Mouse (Mus musculus): Measurements from ENCODE around the gene Gm21992. TPM values are rescaled to one million over a fixed set of nuclear protein-coding genes. Genes with fewer than 3 reads are reported as not detected.
A peak's percentile ranks its signal among the peaks of the same experiment; 100 is the strongest.

Gm21992 gene
- polyA plus RNA-seq, 2 experiments = 9.5 to 10.7 TPM

DNA sequence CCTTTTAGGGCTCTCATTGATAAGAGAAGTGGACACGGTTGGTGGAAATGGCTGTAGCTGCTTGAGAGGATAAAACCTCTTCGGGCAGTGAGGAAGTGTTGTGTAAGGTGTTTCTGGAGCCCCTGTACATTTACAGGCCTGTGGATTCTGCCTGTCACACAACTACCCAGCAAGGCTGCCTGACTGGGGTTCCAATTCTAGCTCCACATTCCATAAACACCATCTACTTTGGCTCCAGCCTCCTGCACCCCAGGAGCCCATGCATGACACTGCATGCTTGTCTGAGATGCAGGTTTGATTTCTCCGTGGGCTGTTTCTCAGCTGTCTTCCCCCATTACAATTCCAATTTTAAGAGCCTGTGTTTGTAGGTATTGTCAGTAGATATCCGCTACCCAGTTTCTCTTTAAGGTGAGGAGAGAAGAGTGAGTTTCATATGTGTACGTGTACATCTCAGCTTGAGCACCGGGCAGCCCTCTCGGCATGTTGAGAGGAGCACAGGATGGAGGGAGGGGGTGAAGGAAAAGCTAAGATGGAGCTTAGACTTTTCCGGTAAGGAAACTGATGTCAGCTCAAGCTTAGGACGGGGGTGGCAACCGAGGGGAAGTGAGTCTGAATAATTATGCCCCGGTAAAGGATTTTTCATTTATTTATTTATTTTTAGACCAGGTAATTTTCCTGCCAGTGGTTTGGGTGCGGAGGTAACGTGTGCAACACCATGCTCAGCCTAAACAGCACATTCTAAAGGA is 98.5 kb downstream of the Gm21992 start:
- Histone ChIP-seq H3K4me2 (ENCODE audit: low read depth) (no peak overlapping the region), H3K9me3 (ENCODE audit: control insufficient read depth, low read length) (no peaks in the 10 kb centered on the region), H3K4me1 (replicated peaks; ENCODE audit: control insufficient read depth in 2 of 2, insufficient read depth in 2 of 2, low read length in 1 of 2) (no peaks in the 10 kb centered on the region), H3K36me3 (replicated peaks; ENCODE audit: control insufficient read depth, insufficient read depth, low read depth) (no peaks in the 10 kb centered on the region), H3K4me3 (ENCODE audit: insufficient read depth in 1 of 2, low read depth in 2 of 2, low read length in 2 of 2) (no peak overlapping the region), H3K27ac (no peak overlapping the region), H3K27me3 (ENCODE audit: control insufficient read depth, insufficient read depth, low read length) (peaks cover 51% of the 10 kb centered on the region), H3K9ac (replicated peaks) (no peak overlapping the region)
- WGBS (ENCODE audit: insufficient replicate concordance) = 26% methylated on average over 13 of the region's 13 CpGs
- TF ChIP-seq EP300 (IDR thresholded peaks at IDR 0.05; ENCODE audit: low read depth) (no peak), CTCF (IDR thresholded peaks at IDR 0.05; ENCODE audit: low read depth) (no peak)
- no peak for DNase-seq (ENCODE audit: low read depth in 3 of 3, low spot score in 3 of 3)
- no peak for ATAC-seq (ENCODE audit: insufficient read depth)

DNA sequence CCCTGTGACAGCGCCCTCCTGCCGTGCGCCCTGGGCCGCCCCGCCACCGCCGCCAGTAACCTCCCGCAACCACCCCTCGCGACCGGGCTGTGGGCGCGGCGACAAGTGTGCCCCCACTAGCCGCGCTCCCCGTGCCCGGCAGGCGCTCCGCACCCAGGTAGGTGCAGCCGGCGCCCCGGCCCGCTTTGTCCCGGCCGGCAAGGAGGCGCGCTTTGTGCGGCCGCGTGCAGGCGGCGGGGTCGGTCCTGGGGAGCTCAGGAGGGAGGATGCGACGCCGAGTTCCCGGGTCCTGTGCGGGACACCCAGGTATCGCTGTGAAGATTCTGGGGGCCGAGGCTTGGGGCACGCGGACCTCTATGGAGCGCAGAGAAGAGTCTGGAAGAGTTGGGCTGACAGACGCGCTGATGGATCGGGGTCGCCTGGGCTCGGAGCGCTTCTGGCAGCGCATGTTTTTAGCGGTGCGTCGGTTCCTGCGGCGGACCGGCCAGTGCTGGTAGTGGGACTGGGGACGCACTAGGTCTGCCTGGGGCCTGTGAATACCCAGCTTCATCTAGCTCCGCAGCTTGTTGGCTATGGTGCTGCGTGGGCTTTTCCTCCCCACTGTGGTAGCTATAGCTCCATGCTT is 99.1 kb downstream of the Gm21992 start:
- DNase-seq (ENCODE audit: low read depth in 3 of 3, low spot score in 3 of 3) = no peak
- 1% methylated on average over 59 of the region's 60 CpGs for WGBS (ENCODE audit: insufficient replicate concordance)

DNA sequence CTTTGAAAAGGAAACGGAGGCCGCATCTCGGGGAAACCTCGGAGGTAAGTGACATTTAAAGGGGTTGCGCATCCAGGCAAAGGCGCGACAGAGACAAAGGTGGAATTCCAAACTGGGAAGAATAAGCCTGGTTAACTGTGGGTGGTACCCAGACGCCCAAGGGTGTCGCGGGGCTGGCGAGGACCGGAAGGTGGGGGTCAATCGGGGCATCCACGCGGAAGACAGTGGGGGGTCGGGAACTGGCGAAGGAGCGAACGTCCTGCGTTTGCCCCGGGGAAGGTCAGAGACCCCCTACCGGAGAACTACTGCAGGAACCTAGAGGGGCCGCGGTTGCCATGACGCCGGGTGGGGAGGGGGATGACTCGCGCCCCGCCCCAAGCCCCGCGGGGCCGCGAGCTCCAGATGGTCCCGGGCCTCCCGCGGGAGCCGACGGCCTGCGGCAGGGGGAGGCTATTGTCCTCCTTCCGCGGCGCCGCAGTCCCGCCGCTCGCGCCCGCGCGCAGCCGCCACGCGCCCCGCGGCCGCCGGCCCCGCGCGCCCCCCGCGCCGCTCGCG is 99.7 kb downstream of the Gm21992 start:
- DNase-seq (ENCODE audit: low read depth in 3 of 3, low spot score in 3 of 3) (no peak), ATAC-seq (ENCODE audit: insufficient read depth) (no peak)
- H3K4me3 ChIP-seq (ENCODE audit: insufficient read depth in 1 of 2, low read depth in 2 of 2, low read length in 2 of 2) = peak overlapping the region in 1 of 2 experiments; percentile 30; a peak in 2 of 4 replicates
- no peaks in the 10 kb centered on the region for H3K4me1 ChIP-seq (replicated peaks; ENCODE audit: control insufficient read depth in 2 of 2, insufficient read depth in 2 of 2, low read length in 1 of 2)
- 2% methylated on average over 57 of the region's 65 CpGs for WGBS (ENCODE audit: insufficient replicate concordance)
- H3K9me3 ChIP-seq (ENCODE audit: control insufficient read depth, low read length) = no peaks in the 10 kb centered on the region
- no peak overlapping the region for H3K27ac ChIP-seq
- peaks cover 51% of the 10 kb centered on the region for H3K27me3 ChIP-seq (ENCODE audit: control insufficient read depth, insufficient read depth, low read length)
- TF ChIP-seq EP300 (IDR thresholded peaks at IDR 0.05; ENCODE audit: low read depth) (no peak), CTCF (IDR thresholded peaks at IDR 0.05; ENCODE audit: low read depth) (no peak)
- H3K9ac ChIP-seq (replicated peaks) = no peak overlapping the region
- H3K4me2 ChIP-seq (ENCODE audit: low read depth) = peak overlapping the region; percentile 54
- H3K36me3 ChIP-seq (replicated peaks; ENCODE audit: control insufficient read depth, insufficient read depth, low read depth) = no peaks in the 10 kb centered on the region

More for the DNA sequence above, 99.1 kb downstream of the Gm21992 start:
- H3K4me3 ChIP-seq (ENCODE audit: insufficient read depth in 1 of 2, low read depth in 2 of 2, low read length in 2 of 2) = peak overlapping the region in 1 of 2 experiments; percentile 30; a peak in 3 of 4 replicates
- H3K9ac ChIP-seq (replicated peaks) = no peak overlapping the region
- no peaks in the 10 kb centered on the region for H3K4me1 ChIP-seq (replicated peaks; ENCODE audit: control insufficient read depth in 2 of 2, insufficient read depth in 2 of 2, low read length in 1 of 2)
- no peak overlapping the region for H3K27ac ChIP-seq
- H3K9me3 ChIP-seq (ENCODE audit: control insufficient read depth, low read length) = no peaks in the 10 kb centered on the region
- H3K27me3 ChIP-seq (ENCODE audit: control insufficient read depth, insufficient read depth, low read length) = peaks cover 51% of the 10 kb centered on the region
- H3K36me3 ChIP-seq (replicated peaks; ENCODE audit: control insufficient read depth, insufficient read depth, low read depth) = no peaks in the 10 kb centered on the region
- ATAC-seq (ENCODE audit: insufficient read depth) = no peak
- peak overlapping the region; percentile 54 for H3K4me2 ChIP-seq (ENCODE audit: low read depth)
- TF ChIP-seq EP300 (IDR thresholded peaks at IDR 0.05; ENCODE audit: low read depth) (no peak), CTCF (IDR thresholded peaks at IDR 0.05; ENCODE audit: low read depth) (no peak)

DNA sequence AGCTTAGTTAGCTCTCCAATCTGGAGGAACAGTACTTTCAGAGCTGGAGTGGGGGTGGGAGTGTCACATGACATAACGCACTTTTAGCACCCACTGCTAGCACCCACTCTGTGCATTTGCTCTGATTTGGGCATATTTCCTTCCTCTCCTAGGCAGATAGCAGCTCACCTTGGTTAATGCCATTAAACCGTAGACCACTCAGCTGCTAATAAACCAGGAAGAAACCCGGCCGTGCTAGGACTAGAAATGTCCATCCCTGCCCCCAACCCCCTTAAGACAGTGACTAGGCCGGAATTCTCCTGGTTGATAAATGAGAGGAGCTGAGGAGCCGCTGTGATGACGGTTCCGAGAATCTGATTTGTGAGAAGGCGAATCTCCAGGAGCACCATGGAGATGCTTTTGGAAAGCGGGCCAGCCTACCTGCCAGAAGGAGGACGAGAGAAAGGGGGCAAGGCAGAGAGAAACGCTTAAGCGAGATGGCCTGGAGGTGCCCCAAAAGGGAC is 100.3 kb downstream of the Gm21992 start, which contains the start of gene Sptbn2:
Gene Sptbn2 (plus strand): TSS at position 70 of the 503 bp plus-strand sequence.
- Histone ChIP-seq H3K9ac (replicated peaks) (no peak within 1 kb of the TSS), H3K4me1 (replicated peaks; ENCODE audit: control insufficient read depth in 2 of 2, insufficient read depth in 2 of 2, low read length in 1 of 2) (no peaks in the 10 kb centered on the region), H3K27me3 (ENCODE audit: control insufficient read depth, insufficient read depth, low read length) (peaks cover 51% of the 10 kb centered on the region), H3K9me3 (ENCODE audit: control insufficient read depth, low read length) (no peaks in the 10 kb centered on the region), H3K27ac (no peak within 1 kb of the TSS), H3K36me3 (replicated peaks; ENCODE audit: control insufficient read depth, insufficient read depth, low read depth) (no peaks in the 10 kb centered on the region), H3K4me2 (ENCODE audit: low read depth) (peak within 1 kb of the TSS; percentile 54), H3K4me3 (ENCODE audit: insufficient read depth in 1 of 2, low read depth in 2 of 2, low read length in 2 of 2) (peak within 1 kb of the TSS in 1 of 2 experiments; percentile 30; a peak in 3 of 4 replicates)
- ATAC-seq (ENCODE audit: insufficient read depth) (no peak), DNase-seq (ENCODE audit: low read depth in 3 of 3, low spot score in 3 of 3) (no peak)
- TF ChIP-seq EP300 (IDR thresholded peaks at IDR 0.05; ENCODE audit: low read depth) (no peak), CTCF (IDR thresholded peaks at IDR 0.05; ENCODE audit: low read depth) (no peak)
- 14% methylated on average over 13 of the region's 13 CpGs for WGBS (ENCODE audit: insufficient replicate concordance)

DNA sequence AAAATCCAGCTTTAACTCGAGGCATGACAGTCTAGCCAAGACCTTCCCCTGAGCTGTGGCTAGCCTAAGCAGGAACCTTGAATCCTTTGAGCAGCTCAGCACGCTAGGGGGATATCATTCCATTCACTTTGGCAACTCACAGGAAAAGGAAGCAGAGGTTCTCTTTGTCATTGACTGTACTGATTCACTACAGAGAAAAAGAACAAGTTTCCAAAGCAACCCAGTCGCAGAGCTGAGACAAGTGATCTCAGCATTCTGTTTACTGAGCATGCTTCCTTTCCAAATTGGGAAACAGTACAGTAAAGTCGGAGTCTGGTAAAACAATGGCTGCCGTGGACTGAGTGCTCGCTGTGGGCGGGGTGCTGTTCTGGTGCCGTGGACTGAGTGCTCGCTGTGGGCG is 102.6 kb downstream of the Gm21992 start:
- no peaks in the 10 kb centered on the region for H3K9me3 ChIP-seq (ENCODE audit: control insufficient read depth, low read length)
- H3K27ac ChIP-seq = no peak overlapping the region
- no peak overlapping the region for H3K9ac ChIP-seq (replicated peaks)
- no peak overlapping the region for H3K4me2 ChIP-seq (ENCODE audit: low read depth)
- no peaks in the 10 kb centered on the region for H3K4me1 ChIP-seq (replicated peaks; ENCODE audit: control insufficient read depth in 2 of 2, insufficient read depth in 2 of 2, low read length in 1 of 2)
- DNase-seq (ENCODE audit: low read depth in 3 of 3, low spot score in 3 of 3) = no peak
- peaks cover 41% of the 10 kb centered on the region for H3K27me3 ChIP-seq (ENCODE audit: control insufficient read depth, insufficient read depth, low read length)
- WGBS (ENCODE audit: insufficient replicate concordance) = 54% methylated on average over 10 of the region's 10 CpGs
- TF ChIP-seq CTCF (IDR thresholded peaks at IDR 0.05; ENCODE audit: low read depth) (no peak), EP300 (IDR thresholded peaks at IDR 0.05; ENCODE audit: low read depth) (no peak)
- H3K36me3 ChIP-seq (replicated peaks; ENCODE audit: control insufficient read depth, insufficient read depth, low read depth) = no peaks in the 10 kb centered on the region
- ATAC-seq (ENCODE audit: insufficient read depth) = no peak
- H3K4me3 ChIP-seq (ENCODE audit: insufficient read depth in 1 of 2, low read depth in 2 of 2, low read length in 2 of 2) = no peak overlapping the region
